Mouse (Mus musculus): ENCODE results near the gene Cd33. TPM values are rescaled to one million over a fixed set of nuclear protein-coding genes. Genes with fewer than 3 reads are reported as not detected.
A peak's percentile ranks its signal among the peaks of the same experiment; 100 is the strongest.

Gene Cd33
- total RNA-seq, 2 experiments from 2014 or later = 3.9 to 4.8 TPM

DNA sequence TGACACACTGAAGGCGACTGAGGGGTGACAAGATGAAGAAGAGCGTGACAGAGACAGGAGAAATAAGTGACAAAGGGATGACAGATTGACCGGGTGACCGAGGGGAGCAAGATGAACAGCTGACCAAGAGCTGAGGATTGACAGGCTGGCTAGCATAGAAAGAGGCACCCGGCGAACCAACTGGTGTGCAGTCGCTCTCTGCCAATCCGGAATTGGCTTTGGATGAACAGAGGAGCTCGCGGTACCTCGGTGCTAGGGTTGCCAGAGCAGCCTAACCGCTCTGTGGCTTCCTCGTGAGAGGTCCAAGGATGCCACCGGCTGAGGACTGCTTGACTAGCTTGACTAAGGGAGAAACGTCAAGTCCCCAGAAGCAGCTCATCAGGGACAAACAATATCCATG is 25.9 kb downstream of the Cd33 start:
- DNase-seq (ENCODE audit: low spot score in 2 of 2) = no peak

DNA sequence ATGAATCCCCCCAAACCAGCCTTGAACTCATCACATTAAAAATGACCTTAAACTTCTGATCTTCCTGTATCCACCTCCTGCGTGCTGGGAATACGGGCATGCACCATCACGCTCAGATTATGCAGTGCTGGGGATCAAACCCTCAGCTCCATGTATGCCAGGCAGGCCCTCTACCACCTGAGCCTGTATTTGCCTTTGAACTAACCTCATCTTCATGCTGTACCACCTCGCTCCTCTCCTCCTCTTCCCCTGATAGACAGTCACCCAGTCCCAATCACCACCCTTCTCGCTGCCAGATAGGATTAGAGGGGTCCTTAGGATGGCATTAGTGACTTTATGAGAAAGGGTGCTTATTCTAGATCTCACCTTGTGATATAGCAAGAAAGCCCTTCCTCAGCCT is 29.2 kb downstream of the Cd33 start:
- DNase-seq (ENCODE audit: low spot score in 2 of 2) = no peak

DNA sequence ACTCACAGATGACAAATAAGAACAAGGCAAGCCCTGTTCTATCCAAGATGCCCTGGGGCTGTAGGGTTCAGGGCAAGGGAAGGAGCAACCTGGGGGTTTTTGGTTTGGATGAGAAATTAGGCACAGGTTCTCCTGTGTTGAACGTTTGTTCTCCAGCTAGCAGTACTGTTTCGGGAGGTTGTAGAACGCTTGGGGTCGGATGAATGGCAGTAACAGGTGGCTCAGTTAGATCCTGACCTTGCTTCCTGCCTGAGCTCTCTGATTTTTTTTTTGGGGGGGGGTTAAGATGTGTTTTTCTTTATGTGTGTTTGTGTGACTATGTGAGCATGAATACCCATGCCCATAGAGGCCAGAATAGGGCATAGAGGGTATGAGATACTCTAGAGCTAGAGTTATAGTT is 31.7 kb downstream of the Cd33 start:
- no peak for DNase-seq (ENCODE audit: low spot score in 2 of 2)

DNA sequence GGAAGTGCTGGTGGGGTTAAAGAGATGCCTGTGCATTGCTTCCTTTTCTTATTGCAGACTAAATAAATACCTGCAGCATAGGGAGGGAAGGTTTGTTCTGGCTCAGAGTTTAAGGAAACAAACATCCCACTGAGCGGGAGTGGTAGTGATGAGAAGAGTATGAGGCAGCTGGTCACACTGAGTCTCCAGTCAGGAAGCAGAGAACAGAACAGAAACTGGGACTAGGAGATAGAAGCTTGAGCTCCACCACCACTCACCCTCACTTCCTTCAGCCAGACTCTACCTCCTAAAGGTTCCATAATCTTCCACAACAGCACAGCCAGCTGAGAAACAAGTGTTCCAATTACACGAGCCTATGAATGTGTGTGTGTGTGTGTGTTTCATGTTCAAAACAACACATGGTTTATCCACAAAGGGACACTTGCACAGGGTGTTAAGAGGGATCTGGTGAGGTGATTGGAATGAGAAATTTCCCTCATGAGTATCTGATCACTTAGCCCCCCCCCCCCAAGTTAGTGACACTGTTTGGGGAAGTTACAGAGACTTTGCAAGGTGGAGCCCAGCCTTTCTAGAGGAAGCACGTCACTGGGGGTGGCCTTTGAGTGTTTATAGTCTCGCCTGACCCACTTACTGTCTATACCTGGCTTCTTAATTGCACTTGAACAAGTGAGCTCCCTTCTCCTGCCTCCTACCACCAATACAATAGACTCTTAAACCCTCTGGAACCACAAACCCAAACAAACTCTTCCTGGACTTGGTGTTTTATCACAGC is 32.3 kb downstream of the Cd33 start:
- no peak for DNase-seq (ENCODE audit: low spot score in 2 of 2)

- DNase-seq (ENCODE audit: low spot score in 2 of 2) = peak; percentile 73 to 75
Observed at GRCm38 (mm10) chr7:43495343-43496021, 48.7 kb downstream of the Cd33 start.

- no peak for DNase-seq (ENCODE audit: low spot score in 2 of 2)
Observed at GRCm38 (mm10) chr7:43490861-43491260, 53.4 kb downstream of the Cd33 start.

DNA sequence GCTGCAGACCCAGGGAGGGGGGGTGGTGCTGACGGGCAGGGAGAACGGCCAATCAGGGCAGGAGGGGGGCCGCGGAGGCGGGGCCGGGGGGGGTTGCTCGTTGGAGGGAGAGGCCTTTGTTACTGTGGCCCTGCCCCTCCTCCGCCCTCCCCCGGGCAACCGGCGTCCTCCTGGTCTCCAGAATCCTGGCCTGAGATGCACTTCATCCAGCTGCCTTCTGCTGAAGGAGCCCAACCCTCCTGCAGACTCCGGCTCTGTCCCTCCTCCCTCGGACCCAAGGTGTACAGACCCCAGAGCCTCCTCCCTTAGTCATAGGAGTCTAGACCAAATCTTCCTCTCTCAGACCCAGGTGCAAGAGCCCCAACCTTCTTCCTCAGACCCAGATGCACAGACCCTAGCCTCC is 54.0 kb downstream of the Cd33 start:
- DNase-seq (ENCODE audit: low spot score in 2 of 2) = peak; percentile 74 to 81

DNA sequence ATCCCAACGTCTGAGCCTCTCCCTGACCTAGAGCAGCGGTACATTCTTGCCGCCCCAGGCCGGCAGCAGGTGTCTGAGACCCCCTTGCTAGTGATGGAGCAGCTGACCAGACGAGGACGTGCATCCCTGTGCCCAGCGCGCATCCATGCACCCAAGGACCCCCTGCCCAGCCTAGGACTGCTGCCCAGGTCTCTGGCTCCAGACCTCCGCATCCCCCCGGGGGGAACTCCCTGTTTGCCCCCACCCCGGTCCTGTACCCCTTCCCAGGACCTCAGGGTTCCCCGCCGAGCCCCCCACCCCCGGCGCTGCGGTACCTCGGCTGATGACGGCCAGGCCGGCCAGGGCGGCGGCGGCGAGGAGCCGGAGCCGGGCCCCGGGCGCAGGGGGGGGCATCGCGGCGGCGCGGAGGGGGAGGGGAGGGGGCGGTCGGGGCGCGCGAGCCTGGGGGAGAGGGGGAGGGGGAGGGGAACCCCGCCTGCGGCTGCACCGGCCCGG is 54.5 kb downstream of the Cd33 start, which contains the start of gene Iglon5:
Gene Iglon5, minus strand, starts transcription at position 445 of the 495 bp plus-strand sequence.
- DNase-seq (ENCODE audit: low spot score in 2 of 2) = peak in 1 of 2 experiments; percentile 17

DNA sequence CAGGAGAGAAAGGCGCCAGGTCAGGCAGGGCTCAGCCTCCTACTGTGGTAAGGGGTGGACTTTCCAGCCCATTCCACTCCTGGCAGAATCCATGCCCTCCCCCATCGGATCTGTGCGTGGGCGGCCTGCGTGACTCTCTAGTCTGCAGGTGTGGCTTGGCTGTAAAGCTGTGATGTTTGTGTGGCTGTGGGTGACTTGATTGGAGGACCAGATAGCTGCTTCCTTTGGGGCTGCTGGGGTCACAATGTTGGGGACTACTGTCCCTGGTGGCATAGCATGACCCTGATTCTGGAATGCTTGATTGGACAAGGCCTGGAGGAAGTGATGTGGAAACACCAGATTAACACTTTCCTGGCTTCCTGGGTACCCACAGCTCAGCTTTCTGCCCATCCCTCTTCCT is 55.6 kb downstream of the Cd33 start:
- peak; percentile 44 to 58 for DNase-seq (ENCODE audit: low spot score in 2 of 2)

DNA sequence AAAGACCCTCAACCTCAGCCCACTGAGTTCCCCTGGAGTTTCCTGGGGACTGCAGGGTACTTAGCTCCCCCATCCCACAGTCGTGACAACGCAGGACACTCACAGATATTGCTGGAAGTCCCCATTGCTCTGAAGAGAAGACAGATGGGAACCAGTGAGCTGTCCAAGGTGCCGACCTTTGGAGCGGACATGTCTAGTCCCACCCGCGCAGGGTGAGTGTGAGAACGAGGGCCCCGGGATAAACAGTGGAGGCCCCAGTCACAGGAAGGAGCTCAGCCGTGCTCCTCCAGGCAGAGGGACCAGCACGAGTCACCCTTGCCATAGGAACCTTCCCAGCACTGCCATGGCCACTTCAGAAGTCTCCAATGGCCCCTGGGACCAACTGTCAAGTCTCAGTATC is 61.0 kb downstream of the Cd33 start:
- DNase-seq (ENCODE audit: low spot score in 2 of 2) = no peak

GRCm38 (mm10) chr7:43482090-43482716 is 62.0 kb downstream of the Cd33 start:
- no peak for DNase-seq (ENCODE audit: low spot score in 2 of 2)

- DNase-seq (ENCODE audit: low spot score in 2 of 2) = peak; percentile 76 to 81
Observed at GRCm38 (mm10) chr7:43481191-43481590, 63.0 kb downstream of the Cd33 start.

- DNase-seq (ENCODE audit: low spot score in 2 of 2) = no peak
Observed at GRCm38 (mm10) chr7:43476376-43476775, 67.9 kb downstream of the Cd33 start.

DNA sequence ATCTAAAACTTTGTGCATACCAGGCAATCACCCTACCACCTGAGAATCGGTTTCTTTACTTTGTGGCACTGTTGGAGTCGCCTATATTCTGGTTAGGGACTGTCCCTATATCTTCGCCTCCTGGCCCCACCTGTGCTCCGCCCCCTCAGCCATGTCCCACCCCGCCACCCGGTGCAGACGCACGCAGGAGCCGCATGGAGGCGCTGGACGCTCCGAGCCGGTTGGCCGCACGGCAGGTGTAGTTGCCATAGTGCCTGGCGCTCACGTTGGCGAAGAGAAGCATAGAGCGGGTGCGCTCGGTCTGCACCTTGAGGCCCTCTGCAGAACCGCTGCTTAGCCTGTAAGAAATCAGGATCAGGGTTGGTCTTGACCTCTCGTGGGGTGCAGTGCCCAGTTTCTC is 68.5 kb downstream of the Cd33 start:
- no peak for DNase-seq (ENCODE audit: low spot score in 2 of 2)

Other genes with a start within 250 kb of the Cd33 start
- gene Zfp715, start 231.1 kb downstream of the Cd33 start, total RNA-seq (2021) = 10 to 100 TPM; 21.0 to 22.8 TPM
- under 1 TPM; 0.49 to 0.66 TPM for gene Siglecf, start 193.1 kb downstream of the Cd33 start, total RNA-seq (2021)
- gene Siglecg, start 136.2 kb downstream of the Cd33 start, total RNA-seq (2021) = under 1 TPM in 1 of 2 experiments, not detected in 1; 0.23 TPM
- gene Lim2, start 116.8 kb downstream of the Cd33 start, total RNA-seq (2021) = not detected
- gene Nkg7, start 107.4 kb downstream of the Cd33 start, total RNA-seq (2021) = not detected
- gene Cldnd2, start 103.6 kb downstream of the Cd33 start, total RNA-seq (2021) = not detected
- 10 to 100 TPM; 59.0 to 64.5 TPM for gene Etfb, start 100.3 kb downstream of the Cd33 start, total RNA-seq (2021)
- gene Gm45233, start 100.3 kb downstream of the Cd33 start, total RNA-seq (2021) = under 1 TPM in 1 of 2 experiments, not detected in 1; 0.81 TPM
- gene Vsig10l, start 81.3 kb downstream of the Cd33 start, total RNA-seq (2021) = 1 to 10 TPM; 1.2 to 2.5 TPM
- 10 to 100 TPM; 20.6 to 24.9 TPM for gene Iglon5, start 54.4 kb downstream of the Cd33 start, total RNA-seq (2021)
- gene 4931406B18Rik, start 38.5 kb downstream of the Cd33 start, total RNA-seq (2021) = not detected
- gene Zfp658, start 17.8 kb upstream of the Cd33 start, total RNA-seq (2021) = 1 to 10 TPM; 5.2 to 6.0 TPM
- 10 to 100 TPM; 16.3 to 20.9 TPM for gene Zfp719, start 35.2 kb upstream of the Cd33 start, total RNA-seq (2021)
- under 1 TPM in 1 of 2 experiments, not detected in 1; 0.26 TPM for gene Zfp819, start 62.7 kb upstream of the Cd33 start, total RNA-seq (2021)
- not detected for gene Ceacam18, start 90.3 kb upstream of the Cd33 start, total RNA-seq (2021)
- gene Siglece, start 115.7 kb upstream of the Cd33 start, total RNA-seq (2021) = under 1 TPM; 0.82 to 0.91 TPM
- 1 to 10 TPM; 9.0 to 9.5 TPM for gene Ctu1, start 127.6 kb upstream of the Cd33 start, total RNA-seq (2021)
- not detected for gene Klk14, start 146.0 kb upstream of the Cd33 start, total RNA-seq (2021)
- gene Klk13, start 168.1 kb upstream of the Cd33 start, total RNA-seq (2021) = not detected
- not detected for gene Klk12, start 224.5 kb upstream of the Cd33 start, total RNA-seq (2021)
- gene Klk11, start 230.2 kb upstream of the Cd33 start, total RNA-seq (2021) = not detected
- not detected for gene Klk10, start 236.6 kb upstream of the Cd33 start, total RNA-seq (2021)
- gene Klk9, start 247.5 kb upstream of the Cd33 start, total RNA-seq (2021) = not detected

All from left cerebral cortex, adult 18-20 months (tissue).